Mouse (Mus musculus) heart, postnatal 0 days (tissue): Measurements from ENCODE around the gene Tex33.

Experiments
- CTCF ChIP-seq: IDR thresholded peaks from 2 replicates; pipeline ENCODE4 v1.5.1; 2016; ENCODE audit warnings: antibody characterized with exemption, control low read depth, low read depth
- EP300 ChIP-seq: IDR thresholded peaks from 2 replicates; pipeline ENCODE4 v1.6.1; 2016; ENCODE audit warnings: antibody characterized with exemption, low read depth

GRCm38 (mm10) chr15:78366875-78367274 lies 28.8 kb downstream of the Tex33 start:
- TF ChIP-seq CTCF, result no peak
- no peak for TF ChIP-seq EP300
